Mouse (Mus musculus): Measurements from ENCODE around the gene Tesk2. TPM values are rescaled to one million over a fixed set of nuclear protein-coding genes. Genes with fewer than 3 reads are reported as not detected.
"Not testable (repeated sequence)": the region's sequence is repeated elsewhere in the genome, so short reads cannot be mapped to it uniquely, and the experiment has no call there.

Tesk2 gene
- total RNA-seq (2021), result 1 to 10 TPM; 5.1 to 5.7 TPM
- long read RNA-seq, experiment 1, partial matches to known transcripts, result 0 of 1 reads
- long read RNA-seq, experiment 1, other reads (novel, unspliced or antisense), result 1 of 1 reads
- long read RNA-seq, experiment 2, partial matches to known transcripts, result 0 of 3 reads
- long read RNA-seq, experiment 2, other reads (novel, unspliced or antisense), result 1 of 3 reads

- peak; percentile 92 for DNase-seq
These were observed at the start of gene Tesk2 for GRCm38 (mm10) chr4:116720343-116721097. Tesk2 (plus strand) TSS chr4:116720948.

- DNase-seq, result peak; percentile 85
These were observed 48.0 kb upstream of the Tesk2 start for GRCm38 (mm10) chr4:116672785-116673184.

- DNase-seq, result not testable (repeated sequence)
These were observed 46.0 kb upstream of the Tesk2 start for GRCm38 (mm10) chr4:116674761-116675160.

- DNase-seq, result no peak
These were observed 44.7 kb upstream of the Tesk2 start for GRCm38 (mm10) chr4:116676027-116676426.

GRCm38 (mm10) chr4:116677808-116678207 lies 42.9 kb upstream of the Tesk2 start:
- no peak for DNase-seq

- DNase-seq, result no peak
These were observed 41.6 kb upstream of the Tesk2 start for GRCm38 (mm10) chr4:116679141-116679540.

- DNase-seq, result not testable (repeated sequence)
These were observed 40.2 kb upstream of the Tesk2 start for GRCm38 (mm10) chr4:116680521-116680920.

- DNase-seq, result no peak
These were observed 36.8 kb upstream of the Tesk2 start for GRCm38 (mm10) chr4:116683957-116684356.

- no peak for DNase-seq
These were observed 36.1 kb upstream of the Tesk2 start for GRCm38 (mm10) chr4:116684665-116685064.

GRCm38 (mm10) chr4:116685402-116686061 lies 35.2 kb upstream of the Tesk2 start, which contains the start of gene Prdx1:
Prdx1 (plus strand) TSS chr4:116685544.
- DNase-seq, result peak; percentile 98

GRCm38 (mm10) chr4:116687041-116687440 lies 33.7 kb upstream of the Tesk2 start:
- DNase-seq, result no peak

GRCm38 (mm10) chr4:116689309-116689876 lies 31.4 kb upstream of the Tesk2 start:
- no peak for DNase-seq

- DNase-seq, result no peak
These were observed 28.6 kb upstream of the Tesk2 start for GRCm38 (mm10) chr4:116692146-116692545.

- DNase-seq, result no peak
These were observed 27.0 kb upstream of the Tesk2 start for GRCm38 (mm10) chr4:116693785-116694184.

- DNase-seq, result peak; percentile 61
These were observed 21.9 kb upstream of the Tesk2 start for GRCm38 (mm10) chr4:116698693-116699342.

- no peak for DNase-seq
These were observed 19.8 kb upstream of the Tesk2 start for GRCm38 (mm10) chr4:116700964-116701363.

GRCm38 (mm10) chr4:116703804-116704203 lies 16.9 kb upstream of the Tesk2 start:
- DNase-seq, result peak; percentile 87

- no peak for DNase-seq
These were observed 13.1 kb upstream of the Tesk2 start for GRCm38 (mm10) chr4:116707666-116708065.

- DNase-seq, result peak; percentile 89
These were observed 12.5 kb upstream of the Tesk2 start, which contains the start of the genes Mmachc and Ccdc163 for GRCm38 (mm10) chr4:116708201-116708764. Mmachc (minus strand) TSS chr4:116708406. Ccdc163 (plus strand) TSS chr4:116708509.

GRCm38 (mm10) chr4:116708791-116709390 lies 11.9 kb upstream of the Tesk2 start:
- no peak for DNase-seq

- DNase-seq, result no peak
These were observed 10.6 kb upstream of the Tesk2 start for GRCm38 (mm10) chr4:116710154-116710553.
